Mouse (Mus musculus) midbrain, embryonic 13.5 days (tissue): Measurements from ENCODE around the gene Coro1b. TPM values are rescaled to one million over a fixed set of nuclear protein-coding genes. Genes with fewer than 3 reads are reported as not detected.
"Not testable (repeated sequence)": the region's sequence is repeated elsewhere in the genome, so short reads cannot be mapped to it uniquely, and the experiment has no call there.

ENCODE experiments used
- ATAC-seq: fragments of 200-750 bp; cut with Nextera tagmentation; 2 replicates; pipeline ENCODE4 v1.8.0; 2017; ENCODE audit warnings: mild to moderate bottlenecking, moderate TSS enrichment, moderate library complexity
- H3K27ac ChIP-seq: fragments of 300-500 bp; sonication (generic); 2 replicates; pipeline ENCODE4 v1.5.1; 2015; ENCODE audit warnings: inconsistent platforms, mild to moderate bottlenecking, moderate library complexity
- H3K27me3 ChIP-seq: fragments of 300-500 bp; sonication (generic); 2 replicates; pipeline ENCODE4 v1.6.1; 2015; ENCODE audit warnings: mild to moderate bottlenecking, inconsistent platforms
- H3K36me3 ChIP-seq: fragments of 300-500 bp; sonication (generic); 2 replicates; pipeline ENCODE4 v1.6.1; 2015; ENCODE audit warnings: mild to moderate bottlenecking, inconsistent platforms
- H3K4me1 ChIP-seq: fragments of 300-500 bp; sonication (generic); replicated peaks from 2 replicates; pipeline ENCODE4 v1.6.1; 2015; ENCODE audit warnings: inconsistent platforms
- H3K4me2 ChIP-seq: fragments of 300-500 bp; sonication (generic); replicated peaks from 2 replicates; pipeline ENCODE4 v1.6.1; 2015; ENCODE audit warnings: moderate library complexity, mild to moderate bottlenecking, inconsistent platforms
- H3K4me3 ChIP-seq: fragments of 300-500 bp; sonication (generic); replicated peaks from 2 replicates; pipeline ENCODE4 v1.5.1; 2015; ENCODE audit warnings: mild to moderate bottlenecking, inconsistent platforms
- H3K9ac ChIP-seq: fragments of 300-500 bp; sonication (generic); replicated peaks from 2 replicates; pipeline ENCODE4 v1.6.1; 2015; ENCODE audit warnings: mild to moderate bottlenecking, inconsistent platforms
- H3K9me3 ChIP-seq: fragments of 300-500 bp; sonication (generic); 2 replicates; pipeline ENCODE4 v1.6.1; 2016; ENCODE audit warnings: mild to moderate bottlenecking, inconsistent platforms
- WGBS: fragments of 180-500 bp; shearing (Covaris S2); methylation state at CpG from one replicate; pipeline ENCODE4 v1.1.7; 2015; 5-methylcytosine and 5-hydroxymethylcytosine counted together
- polyA plus RNA-seq: library from polyadenylated mRNA; unstranded; fragments of >200 nt; fragmentation: Nextera tagmentation; extraction: Ambion mirVana; gene quantifications from 2 replicates; pipeline ENCODE4 v1.2.1, GENCODE M21; 2015

The Coro1b gene
- polyA plus RNA-seq, 1 experiment from 2014 or later = 127 TPM

- Histone ChIP-seq H3K4me2 (peak overlapping the region; percentile 25; the same call in 1 of the 2 replicates), H3K4me1 (peaks cover 18% of the 10 kb centered on the region), H3K36me3 (peaks cover 17% of the 10 kb centered on the region)
- not testable (repeated sequence) for H3K27me3 ChIP-seq, H3K27ac ChIP-seq, H3K9me3 ChIP-seq, ATAC-seq, H3K9ac ChIP-seq, H3K4me3 ChIP-seq
- 69% methylated on average over 6 of the region's 6 CpGs for WGBS
Measured at GRCm38 (mm10) chr19:4121896-4122295, 26.5 kb upstream of the Coro1b start.

GRCm38 (mm10) chr19:4122411-4123370, 25.7 kb upstream of the Coro1b start:
- H3K9me3 ChIP-seq = no peaks in the 10 kb centered on the region
- no peak overlapping the region for H3K27ac ChIP-seq
- peaks cover 26% of the 10 kb centered on the region for H3K4me1 ChIP-seq
- peaks cover 14% of the 10 kb centered on the region for H3K36me3 ChIP-seq
- H3K27me3 ChIP-seq = no peaks in the 10 kb centered on the region
- no peak overlapping the region for H3K4me3 ChIP-seq
- H3K4me2 ChIP-seq = no peak overlapping the region
- ATAC-seq = no peak
- 84% methylated on average over 7 of the region's 7 CpGs for WGBS
- no peak overlapping the region for H3K9ac ChIP-seq

DNA sequence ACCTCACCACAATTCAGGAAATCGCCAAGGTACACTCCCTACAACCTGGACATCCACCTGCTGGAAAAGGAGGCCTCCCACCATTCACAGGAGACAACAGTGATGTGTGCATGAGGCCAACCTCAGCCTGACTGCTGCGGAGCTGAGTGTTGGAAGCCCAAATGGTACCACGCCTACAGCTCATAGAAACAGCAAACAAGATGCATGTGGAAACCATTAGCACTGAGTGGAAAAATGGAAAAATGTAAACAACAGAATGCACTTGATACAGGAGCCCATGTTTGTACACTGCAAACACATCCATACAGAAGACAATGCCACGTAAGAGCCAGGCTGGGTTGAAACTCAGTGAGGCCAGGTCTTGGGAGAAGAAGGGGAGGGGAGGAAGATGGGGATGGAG, 24.0 kb upstream of the Coro1b start:
- Histone ChIP-seq H3K36me3 (peaks cover 20% of the 10 kb centered on the region), H3K9ac (0 out of 2 replicates have a peak overlapping the region, but pooled peaks have one; percentile 4), H3K4me3 (no peak overlapping the region), H3K4me2 (no peak overlapping the region), H3K4me1 (peaks cover 27% of the 10 kb centered on the region), H3K27me3 (no peaks in the 10 kb centered on the region), H3K9me3 (no peaks in the 10 kb centered on the region), H3K27ac (no peak overlapping the region)
- ATAC-seq = no peak
- 86% methylated on average over 4 of the region's 4 CpGs for WGBS

DNA sequence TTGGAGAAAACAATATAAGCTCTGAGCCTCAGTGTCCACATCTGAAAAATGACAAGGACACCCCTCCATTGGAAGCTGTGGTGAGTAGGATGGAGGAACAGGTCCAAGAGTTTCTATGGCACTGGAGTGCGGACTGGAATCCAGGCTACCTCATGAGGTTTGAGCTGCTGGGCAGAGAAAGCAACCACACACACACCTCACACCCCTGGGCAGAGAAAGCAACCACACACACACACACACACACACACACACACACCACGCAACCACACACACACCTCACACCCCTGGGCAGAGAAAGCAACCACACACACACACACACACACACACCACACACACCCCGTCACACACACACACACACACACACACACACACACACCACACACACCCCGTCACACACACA, 23.2 kb upstream of the Coro1b start:
- peak overlapping the region; percentile 84 for H3K4me2 ChIP-seq
- peak overlapping the region; percentile 88 for H3K9ac ChIP-seq
- H3K4me3 ChIP-seq = peak overlapping the region; percentile 84
- peaks cover 29% of the 10 kb centered on the region for H3K36me3 ChIP-seq
- peaks cover 23% of the 10 kb centered on the region for H3K4me1 ChIP-seq
- peak; percentile 63 for ATAC-seq
- not testable (repeated sequence) for H3K27me3 ChIP-seq, H3K9me3 ChIP-seq
- H3K27ac ChIP-seq = peak overlapping the region; percentile 56
- 75% methylated on average over 1 of the region's 4 CpGs for WGBS

- Histone ChIP-seq H3K4me3 (peak within 1 kb of the TSS; percentile 84), H3K9me3 (no peaks in the 10 kb centered on the region), H3K27me3 (no peaks in the 10 kb centered on the region), H3K4me2 (peak within 1 kb of the TSS; percentile 84), H3K27ac (peak within 1 kb of the TSS; percentile 68), H3K36me3 (peaks cover 31% of the 10 kb centered on the region), H3K4me1 (peaks cover 16% of the 10 kb centered on the region), H3K9ac (peak within 1 kb of the TSS; percentile 88)
- peak; percentile 88 for ATAC-seq
- 1% methylated on average over 53 of the region's 64 CpGs for WGBS
Measured at GRCm38 (mm10) chr19:4125741-4126696, 22.4 kb upstream of the Coro1b start, which contains the start of gene Aip. Gene Aip (minus strand): TSS chr19:4125858.

DNA sequence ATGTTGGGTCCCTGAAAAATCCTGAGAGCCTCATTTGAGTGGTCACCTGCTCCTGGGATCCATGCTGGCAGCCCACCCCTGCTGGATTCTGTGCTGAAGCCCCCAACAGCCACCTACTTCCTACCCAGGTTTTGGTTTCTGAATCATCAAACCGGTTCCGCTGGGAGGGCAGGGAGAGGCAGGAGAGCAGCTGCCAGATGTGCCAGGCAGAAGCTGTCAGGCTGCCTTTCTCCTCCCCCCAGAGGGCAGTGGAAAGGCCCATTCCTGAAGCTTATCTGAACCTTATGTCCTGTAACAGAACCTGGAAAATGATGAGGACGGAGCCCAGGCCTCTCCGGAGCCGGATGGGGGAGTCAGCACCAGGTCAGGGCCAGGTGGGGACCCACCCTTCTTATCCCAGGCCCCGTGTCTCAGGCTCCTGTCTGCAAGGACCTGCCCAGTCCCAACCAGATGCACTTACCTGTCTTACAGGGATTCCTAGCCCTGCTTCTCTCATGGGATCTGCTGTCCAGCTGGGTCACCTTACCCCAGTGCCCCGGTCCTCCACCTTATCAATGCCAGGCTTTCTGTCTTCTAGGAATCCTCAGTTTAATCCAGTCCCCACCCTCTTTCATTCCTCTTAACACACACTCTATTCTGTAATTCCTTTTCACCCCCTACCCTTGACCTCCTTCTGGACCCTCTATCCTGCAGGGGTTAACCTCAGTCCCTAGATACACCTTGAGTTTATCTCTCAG, 21.5 kb upstream of the Coro1b start:
- Histone ChIP-seq H3K27ac (no peak overlapping the region), H3K27me3 (no peaks in the 10 kb centered on the region), H3K9ac (peak overlapping the region; percentile 88), H3K4me3 (peak overlapping the region; percentile 84), H3K36me3 (peaks cover 40% of the 10 kb centered on the region), H3K4me1 (peaks cover 16% of the 10 kb centered on the region), H3K4me2 (peak overlapping the region; percentile 84), H3K9me3 (no peaks in the 10 kb centered on the region)
- 77% methylated on average over 7 of the region's 7 CpGs for WGBS
- no peak for ATAC-seq

DNA sequence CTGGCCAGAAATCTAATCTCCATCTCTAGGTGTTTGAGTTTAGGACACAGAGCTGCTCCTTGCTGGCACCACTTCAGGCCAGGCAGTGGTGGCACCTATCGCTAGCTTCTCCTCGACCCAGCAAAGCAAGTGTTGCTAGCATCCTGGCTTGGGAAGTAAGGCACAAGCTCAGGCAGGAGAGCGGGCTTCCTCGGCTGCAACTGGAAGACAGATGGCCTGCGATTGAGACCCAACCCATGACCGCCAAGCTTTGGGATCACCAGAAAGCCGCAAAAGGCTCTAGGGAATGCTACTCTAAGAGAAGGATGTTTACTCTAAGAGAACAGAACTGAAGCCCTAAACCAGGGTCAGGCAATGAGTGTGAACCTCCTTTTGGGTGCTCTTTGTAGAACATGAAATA, 19.0 kb upstream of the Coro1b start:
- H3K27me3 ChIP-seq = no peaks in the 10 kb centered on the region
- no peak overlapping the region for H3K27ac ChIP-seq
- WGBS = 96% methylated on average over 7 of the region's 7 CpGs
- peaks cover 16% of the 10 kb centered on the region for H3K4me1 ChIP-seq
- ATAC-seq = no peak
- no peak overlapping the region for H3K4me3 ChIP-seq
- no peak overlapping the region for H3K4me2 ChIP-seq
- H3K36me3 ChIP-seq = peaks cover 56% of the 10 kb centered on the region
- no peaks in the 10 kb centered on the region for H3K9me3 ChIP-seq
- 0 out of 2 replicates have a peak overlapping the region, but pooled peaks have one; percentile 16 for H3K9ac ChIP-seq

DNA sequence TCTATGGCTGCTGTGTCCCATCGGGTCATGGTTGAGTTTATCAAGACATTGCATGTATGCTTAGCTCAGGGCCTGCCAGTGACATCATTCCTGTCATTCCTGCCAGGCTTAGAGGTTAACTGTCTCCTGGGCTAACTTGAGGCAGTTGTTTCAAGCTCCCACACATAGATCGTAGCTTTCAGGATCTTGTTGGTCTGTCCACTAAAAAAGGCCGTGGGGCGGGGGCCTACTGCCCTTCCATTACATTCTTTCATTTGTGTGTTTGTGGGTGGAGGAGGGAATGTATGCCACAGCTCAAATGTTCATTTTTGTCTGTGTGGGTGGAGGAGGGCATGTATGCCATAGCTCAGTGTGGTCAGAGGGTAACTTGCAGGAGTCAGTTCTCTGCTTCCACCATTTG, 18.3 kb upstream of the Coro1b start:
- H3K4me3 ChIP-seq = no peak overlapping the region
- H3K4me1 ChIP-seq = peaks cover 16% of the 10 kb centered on the region
- ATAC-seq = no peak
- no peaks in the 10 kb centered on the region for H3K27me3 ChIP-seq
- WGBS = 92% methylated on average over 4 of the region's 4 CpGs
- H3K4me2 ChIP-seq = no peak overlapping the region
- H3K27ac ChIP-seq = no peak overlapping the region
- H3K36me3 ChIP-seq = peaks cover 56% of the 10 kb centered on the region
- no peaks in the 10 kb centered on the region for H3K9me3 ChIP-seq
- 0 out of 2 replicates have a peak overlapping the region, but pooled peaks have one; percentile 16 for H3K9ac ChIP-seq

DNA sequence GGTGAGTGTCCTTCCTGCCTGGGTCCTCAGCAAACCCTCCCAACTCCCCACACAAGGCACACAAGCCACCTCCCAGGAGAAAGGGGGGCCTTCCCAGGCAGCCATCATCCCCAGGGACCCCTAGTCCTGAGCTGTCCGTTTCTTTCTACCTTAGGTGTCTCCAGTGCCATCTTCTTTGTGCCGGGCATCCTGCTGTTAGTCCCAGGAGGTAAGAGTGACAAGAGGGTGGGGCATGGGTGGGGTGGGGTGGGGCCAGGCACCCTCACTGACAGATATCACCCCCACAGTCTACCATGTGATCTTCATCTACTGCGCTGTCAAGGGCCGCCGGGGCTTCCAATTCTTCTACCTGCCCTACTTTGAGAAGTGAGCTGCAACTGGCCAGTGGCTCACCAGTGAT, 17.3 kb upstream of the Coro1b start:
- Histone ChIP-seq H3K4me3 (no peak overlapping the region), H3K9me3 (no peaks in the 10 kb centered on the region), H3K27ac (no peak overlapping the region), H3K4me2 (no peak overlapping the region), H3K27me3 (no peaks in the 10 kb centered on the region), H3K4me1 (peaks cover 16% of the 10 kb centered on the region), H3K36me3 (peaks cover 56% of the 10 kb centered on the region), H3K9ac (no peak overlapping the region)
- 93% methylated on average over 5 of the region's 5 CpGs for WGBS
- ATAC-seq = no peak

DNA sequence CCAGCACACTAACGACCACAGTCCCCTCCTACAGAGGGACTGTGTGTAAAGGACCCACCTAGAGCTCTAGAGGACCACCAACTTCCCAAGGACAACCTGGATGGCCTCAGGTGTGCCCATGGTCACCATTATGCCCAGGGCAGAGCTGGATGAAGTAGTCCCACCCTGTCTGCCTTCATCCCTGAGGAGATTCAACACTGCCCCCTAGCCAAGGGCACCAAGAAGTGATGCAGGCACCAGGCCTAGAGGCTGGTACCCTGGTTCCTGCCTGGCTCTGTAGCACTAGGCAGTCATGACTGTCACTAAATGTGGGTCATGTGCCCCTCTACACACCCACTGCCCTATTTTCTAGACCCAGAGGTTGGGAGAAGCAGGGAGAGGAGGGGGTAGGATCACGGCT, 16.7 kb upstream of the Coro1b start:
- H3K4me2 ChIP-seq = no peak overlapping the region
- H3K9ac ChIP-seq = no peak overlapping the region
- peaks cover 56% of the 10 kb centered on the region for H3K36me3 ChIP-seq
- ATAC-seq = no peak
- 92% methylated on average over 2 of the region's 2 CpGs for WGBS
- H3K4me1 ChIP-seq = peaks cover 10% of the 10 kb centered on the region
- H3K27ac ChIP-seq = no peak overlapping the region
- no peaks in the 10 kb centered on the region for H3K9me3 ChIP-seq
- H3K27me3 ChIP-seq = no peaks in the 10 kb centered on the region
- H3K4me3 ChIP-seq = no peak overlapping the region

GRCm38 (mm10) chr19:4134354-4134753, 14.1 kb upstream of the Coro1b start:
- Histone ChIP-seq H3K9ac (no peak overlapping the region), H3K27ac (no peak overlapping the region), H3K4me2 (no peak overlapping the region), H3K36me3 (peaks cover 37% of the 10 kb centered on the region), H3K9me3 (no peaks in the 10 kb centered on the region), H3K27me3 (no peaks in the 10 kb centered on the region; the same call in 1 of the 2 replicates), H3K4me1 (peaks cover 7% of the 10 kb centered on the region), H3K4me3 (no peak overlapping the region)
- ATAC-seq = no peak
- 91% methylated on average over 4 of the region's 4 CpGs for WGBS
